Mouse (Mus musculus) large intestine, adult 2 months (tissue): ENCODE measurements around the gene Pm20d2. TPM values are rescaled to one million over a fixed set of nuclear protein-coding genes. Genes with fewer than 3 reads are reported as not detected.

Source experiments
- DNase-seq: peaks from one replicate; pipeline ENCODE4 v3.0.0-alpha.2; 2012; ENCODE audit warnings: low read depth, low spot score
- WGBS: fragments of 180-500 bp; shearing (Covaris S2); methylation state at CpG from one replicate; pipeline ENCODE4 v1.1.7; 2018; 5-methylcytosine and 5-hydroxymethylcytosine counted together
- polyA plus RNA-seq: library from polyadenylated mRNA; depleted of rRNA; stranded (reverse); fragments of >200 nt; gene quantifications from 2 replicates; pipeline ENCODE4 v1.2.3, GENCODE M21; 2012; rRNA removed

The Pm20d2 gene
- 0.66 and 2.2 TPM in 2 replicates for polyA plus RNA-seq

- 16% methylated on average over 6 of the region's 6 CpGs for WGBS
- DNase-seq: no peak
Measured at GRCm38 (mm10) chr4:33189735-33190036, at the start of gene Pm20d2. Gene Pm20d2 (minus strand): TSS chr4:33189737.

GRCm38 (mm10) chr4:33230881-33231280 lies 41.3 kb upstream of the Pm20d2 start:
- DNase-seq: no peak
- 89% methylated on average over 18 of the region's 18 CpGs for WGBS

DNA sequence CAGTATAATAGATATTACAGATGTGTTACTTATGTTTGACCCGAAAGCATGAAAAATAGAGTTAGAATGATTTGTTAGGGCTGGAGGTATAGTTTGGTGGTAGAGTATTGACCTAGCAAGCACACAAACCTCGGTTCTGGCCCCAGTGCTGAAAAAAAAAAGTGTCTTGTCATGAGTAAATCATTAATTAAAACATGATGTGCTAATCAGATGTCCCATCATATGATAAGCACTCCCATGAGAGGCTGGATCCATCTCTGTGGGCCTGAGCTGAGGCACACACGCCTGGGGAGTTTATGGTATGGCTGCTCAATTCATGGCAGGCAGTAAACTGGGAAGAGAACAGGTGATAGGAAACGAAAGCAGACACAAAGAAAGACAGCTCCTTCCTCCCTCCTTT lies 40.1 kb upstream of the Pm20d2 start:
- no peak for DNase-seq
- 48% methylated on average over 4 of the region's 4 CpGs for WGBS

DNA sequence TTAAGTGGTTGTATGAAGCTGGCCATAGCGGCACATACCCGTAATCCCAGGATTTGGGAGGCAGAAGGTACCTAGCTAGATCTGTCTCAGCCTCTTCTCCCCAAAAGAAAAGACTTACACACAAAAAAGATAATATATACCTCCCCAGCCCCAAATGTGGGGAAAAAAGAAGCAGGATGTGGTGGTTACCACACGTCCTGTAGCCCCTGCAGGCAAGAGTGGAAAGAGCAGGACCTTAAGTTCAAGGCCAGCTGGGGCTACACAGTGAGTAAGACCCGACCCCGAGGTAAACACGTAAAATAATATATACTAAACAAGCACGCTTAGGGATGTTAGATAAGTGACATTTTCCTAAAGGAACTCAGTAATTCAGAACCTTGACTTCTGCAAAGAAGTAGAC lies 37.6 kb upstream of the Pm20d2 start:
- 77% methylated on average over 7 of the region's 7 CpGs for WGBS
- no peak for DNase-seq

DNA sequence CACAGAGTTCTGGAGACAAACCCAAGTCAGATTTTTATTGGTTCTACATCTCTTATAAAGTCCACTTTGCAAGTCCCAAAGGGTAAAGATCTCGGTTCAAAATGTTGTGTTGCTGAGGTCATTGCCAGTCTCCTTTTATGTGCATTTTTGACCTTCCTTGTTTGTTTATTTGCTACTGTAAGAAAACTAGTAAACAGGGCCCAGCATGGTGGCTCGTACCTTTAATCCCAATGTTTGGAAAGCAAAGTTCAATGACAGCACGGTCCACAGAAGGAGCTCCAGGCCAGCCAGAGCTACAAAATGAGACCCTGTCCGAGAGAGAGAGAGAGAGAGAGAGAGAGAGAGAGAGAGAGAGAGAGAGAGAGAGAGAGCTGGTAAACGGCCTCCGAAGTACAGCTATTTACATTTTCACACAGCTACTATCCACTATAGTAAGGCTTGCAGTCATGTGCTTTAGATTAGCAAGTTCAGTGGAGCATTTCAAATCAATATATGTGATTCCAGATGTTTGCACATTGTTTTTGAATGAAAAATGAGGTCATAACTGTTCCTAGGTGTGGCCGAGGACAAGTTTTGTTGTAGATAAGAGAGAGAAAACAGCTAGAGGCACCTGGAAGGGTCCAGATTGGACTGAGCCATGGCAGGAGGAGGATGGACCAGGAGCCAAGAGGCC lies 34.6 kb upstream of the Pm20d2 start:
- DNase-seq: no peak
- WGBS: 18% methylated on average over 7 of the region's 7 CpGs

DNA sequence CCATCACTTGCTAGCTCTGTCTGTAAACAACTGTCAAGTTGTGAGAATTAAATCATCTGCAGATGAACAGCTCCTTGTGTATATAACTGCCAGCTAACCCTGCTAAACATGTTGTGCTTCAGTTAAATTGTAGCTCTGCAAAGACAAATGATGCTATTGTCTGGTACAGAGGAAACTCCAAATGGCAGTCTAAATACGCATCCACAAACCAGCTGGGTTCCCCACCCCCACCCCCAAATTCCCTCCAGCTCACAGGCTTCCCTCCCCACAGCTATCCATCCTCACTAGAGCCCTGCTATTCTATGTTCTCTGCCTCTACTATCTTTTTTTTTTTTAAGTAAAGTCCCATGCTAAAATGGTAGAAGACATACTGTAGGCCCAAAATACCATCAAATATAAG lies 32.3 kb upstream of the Pm20d2 start:
- WGBS: 66% methylated on average over 1 of the region's 1 CpGs
- no peak for DNase-seq

DNA sequence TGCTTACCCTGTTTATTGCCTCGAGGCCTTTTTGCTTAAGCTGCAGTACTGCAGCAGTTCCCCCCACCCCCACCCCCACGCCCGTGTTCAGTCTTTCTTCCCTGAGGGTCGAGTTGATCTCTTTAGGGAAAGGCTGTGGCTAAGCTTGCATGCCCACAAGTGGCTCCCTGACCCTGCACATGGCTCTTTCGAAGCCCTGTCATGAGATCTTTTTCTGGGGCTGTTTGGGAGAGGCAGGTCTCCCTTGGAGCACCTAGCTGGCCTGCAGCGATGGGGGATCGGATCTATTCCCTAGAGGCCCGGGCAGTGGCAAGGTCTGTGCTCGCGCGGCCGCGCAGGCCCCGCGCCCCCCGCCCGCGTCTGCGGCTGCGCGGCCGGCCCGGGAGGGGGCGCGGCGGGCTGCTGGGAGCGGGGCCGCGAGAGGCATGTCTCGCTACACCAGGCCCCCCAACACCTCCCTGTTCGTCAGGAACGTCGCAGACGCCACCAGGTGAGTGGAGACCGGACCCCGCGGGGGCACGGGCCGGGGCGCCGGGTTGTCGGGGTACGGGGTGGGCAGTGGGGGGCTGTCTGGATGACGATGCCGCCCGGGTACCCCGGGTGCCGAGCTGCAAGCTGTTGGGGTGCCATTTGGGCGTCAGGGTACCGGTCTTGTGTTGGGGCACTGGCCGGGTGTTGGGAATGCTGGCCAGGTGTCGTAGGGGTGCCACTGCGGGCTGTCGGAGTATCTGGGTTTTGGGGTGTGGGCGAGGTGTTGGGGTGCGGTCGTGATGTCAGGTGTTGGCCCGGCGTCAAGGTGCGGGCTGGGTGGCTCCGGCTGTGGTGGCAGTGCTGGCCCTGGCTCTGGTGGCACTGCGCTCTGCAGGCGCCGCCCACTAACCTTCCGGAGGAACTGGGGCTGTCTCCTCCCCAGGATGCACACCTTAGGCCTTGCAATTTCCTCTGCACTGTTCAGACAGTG lies 19.6 kb upstream of the Pm20d2 start, which contains the start of gene Srsf12:
TSS of gene Srsf12 (plus strand) at position 111 of the 961 bp plus-strand sequence.
- WGBS: 5% methylated on average over 65 of the region's 65 CpGs
- no peak for DNase-seq

DNA sequence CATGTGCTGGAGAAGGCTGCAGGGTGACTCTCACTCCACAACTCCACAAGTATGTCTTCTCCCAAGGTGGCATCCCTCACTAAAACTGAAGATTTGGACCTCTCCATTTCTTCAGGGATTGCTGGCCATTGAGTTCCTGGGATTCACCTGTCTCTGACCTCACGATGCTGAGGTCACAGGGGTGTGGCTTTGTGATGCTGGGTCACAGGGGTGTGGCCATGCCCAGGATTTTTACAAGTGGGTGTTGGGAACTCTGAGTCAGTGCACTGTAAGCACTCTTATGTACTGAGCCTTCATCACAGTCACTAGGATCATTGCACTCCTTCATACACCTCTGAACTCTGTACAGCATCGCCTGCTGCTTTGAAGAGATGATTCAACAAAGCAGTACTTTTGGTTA lies 18.0 kb upstream of the Pm20d2 start:
- 42% methylated on average over 2 of the region's 2 CpGs for WGBS

GRCm38 (mm10) chr4:33204682-33205081 lies 15.1 kb upstream of the Pm20d2 start:
- DNase-seq: no peak
- 15% methylated on average over 4 of the region's 4 CpGs for WGBS

More for the DNA sequence above, 18.0 kb upstream of the Pm20d2 start:
- no peak for DNase-seq

DNA sequence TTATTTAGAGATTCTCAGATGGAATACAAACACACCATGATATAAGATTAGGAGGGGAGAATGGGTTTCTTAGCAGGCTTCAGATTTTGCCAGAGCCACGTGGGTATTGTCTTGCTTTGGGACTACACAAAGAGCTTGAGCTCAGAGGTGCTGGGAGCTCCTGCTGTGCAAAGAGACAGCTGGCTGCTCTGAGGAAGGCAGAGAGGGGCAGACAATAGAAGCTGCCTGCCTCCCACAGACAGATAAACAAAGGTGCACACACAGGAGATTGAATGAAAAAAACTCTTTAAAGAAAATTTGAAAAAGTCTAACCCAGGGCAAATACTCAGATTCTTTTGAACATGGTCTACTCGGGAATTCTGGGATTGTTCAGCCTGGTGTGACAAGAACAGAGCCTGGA lies 8.6 kb upstream of the Pm20d2 start:
- no peak for DNase-seq
- WGBS: 25% methylated on average over 2 of the region's 2 CpGs

- DNase-seq: no peak
- under 1% methylated on average over 122 of the region's 123 CpGs for WGBS
Measured at GRCm38 (mm10) chr4:33188781-33189734, 479 bp downstream of the Pm20d2 start.

GRCm38 (mm10) chr4:33188164-33188563 lies 1.4 kb downstream of the Pm20d2 start:
- DNase-seq: no peak
- 12% methylated on average over 9 of the region's 9 CpGs for WGBS

DNA sequence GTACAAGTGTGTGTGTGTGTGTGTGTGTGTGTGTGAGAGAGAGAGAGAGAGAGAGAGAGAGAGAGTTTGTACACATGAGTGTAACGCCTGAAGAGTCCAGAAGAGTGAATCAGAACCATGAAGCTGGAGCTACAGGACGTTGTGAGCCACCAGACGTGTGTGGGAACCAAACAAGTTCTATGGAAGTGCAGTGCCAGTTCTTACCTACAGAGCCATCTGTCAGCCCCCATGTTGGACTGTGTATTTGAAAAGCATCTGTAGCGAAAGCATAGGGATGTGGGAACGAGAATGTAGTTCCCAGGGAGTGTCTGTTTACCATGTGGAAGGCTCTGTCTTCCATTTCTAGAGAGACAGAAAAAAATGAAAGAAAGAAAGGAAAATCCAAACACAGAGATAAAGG lies 6.1 kb downstream of the Pm20d2 start:
- no peak for DNase-seq
- 81% methylated on average over 5 of the region's 5 CpGs for WGBS

- WGBS: 84% methylated on average over 26 of the region's 26 CpGs
- DNase-seq: no peak
Measured at GRCm38 (mm10) chr4:33152087-33153038, 37.2 kb downstream of the Pm20d2 start.

DNA sequence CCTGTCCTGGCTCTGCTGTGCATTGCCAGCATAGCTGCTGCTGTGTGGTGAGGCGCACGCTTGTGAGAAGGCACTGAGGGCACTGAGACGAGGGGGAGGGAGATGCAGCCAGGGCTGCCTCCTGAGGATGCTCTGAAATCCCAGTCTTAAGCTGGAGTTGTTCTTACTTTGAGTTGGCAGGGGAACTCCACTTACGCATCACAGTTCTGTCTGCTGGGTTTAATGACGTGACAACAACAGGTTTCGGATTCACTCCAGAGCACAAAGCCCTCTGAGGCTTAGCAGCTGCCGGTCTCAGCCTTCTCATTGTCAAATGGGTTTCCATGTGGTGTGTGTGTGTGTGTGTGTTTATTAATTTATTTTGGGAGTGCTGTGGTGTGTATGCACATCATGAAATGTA lies 40.4 kb downstream of the Pm20d2 start:
- WGBS: 82% methylated on average over 7 of the region's 7 CpGs

GRCm38 (mm10) chr4:33147825-33148224 lies 41.7 kb downstream of the Pm20d2 start:
- 6% methylated on average over 2 of the region's 2 CpGs for WGBS
- DNase-seq: peak; percentile 22

More for the DNA sequence above, 40.4 kb downstream of the Pm20d2 start:
- DNase-seq: no peak

GRCm38 (mm10) chr4:33146679-33147291 lies 42.8 kb downstream of the Pm20d2 start:
- DNase-seq: no peak
- WGBS: 25% methylated on average over 20 of the region's 20 CpGs

DNA sequence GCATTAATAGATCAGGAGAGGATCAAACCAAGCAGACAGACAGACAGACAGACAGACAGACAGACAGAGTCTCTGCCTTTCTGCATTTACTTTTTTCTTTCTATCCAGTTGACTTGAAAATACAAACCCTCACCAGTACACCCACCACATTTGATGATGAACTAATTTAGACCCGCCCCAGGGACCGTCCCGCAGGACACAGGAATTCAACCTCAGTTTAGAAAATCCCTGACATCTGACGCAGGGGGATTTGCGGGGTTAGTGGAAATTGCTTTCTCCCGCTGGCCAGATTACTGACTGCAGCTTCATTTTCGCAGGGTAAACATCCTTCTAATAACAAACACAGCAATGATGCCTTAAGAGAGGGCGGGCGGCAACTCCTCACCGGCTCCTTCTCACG lies 57.3 kb downstream of the Pm20d2 start, which contains the start of gene Gabrr1:
TSS of gene Gabrr1 (plus strand) at position 301 of the 400 bp plus-strand sequence.
- 52% methylated on average over 11 of the region's 11 CpGs for WGBS

More for the DNA sequence above, 57.3 kb downstream of the Pm20d2 start, which contains the start of gene Gabrr1:
- DNase-seq: no peak
